Comparison of ENCODE assay signal across 8 mouse cellular contexts in genomic region chr9:15507431-15507875, GRCm38 (mm10). TPM values are rescaled to one million over a fixed set of nuclear protein-coding genes. Genes with fewer than 3 reads are reported as not detected.
DNase-seq lines count a peak whose midpoint lies in the region; ATAC-seq and TF ChIP-seq lines count a peak whose summit lies in the region.
"Had no signal": no experiment of that assay in that cellular context is flagged by ENCODE, and none has a peak within 500 bp of the region (broad histone marks: within the 10 kb centered on the region; RNA-seq: fewer than 3 reads in every experiment).

No protein-coding gene starts in this region.

- WGBS in liver, postnatal 0 days (ENCODE audit: insufficient replicate concordance), result 60% methylated on average over 4 of the region's 4 CpGs
- 66% methylated on average over 4 of the region's 4 CpGs for WGBS in liver, embryonic 12.5 days (ENCODE audit: insufficient replicate concordance)
- WGBS in heart, embryonic 10.5 days, result 57% methylated on average over 4 of the region's 4 CpGs

- 0 out of 2 replicates have a peak overlapping the region, but pooled peaks have one; percentile 16 for H3K27ac ChIP-seq in liver, postnatal 0 days (ENCODE audit: low read depth)
- no peak overlapping the region for H3K27ac ChIP-seq in liver, embryonic 12.5 days
- H3K27ac ChIP-seq in heart, embryonic 10.5 days, result 0 out of 2 replicates have a peak overlapping the region, but pooled peaks have one; percentile 42

- no peak for TF ChIP-seq EP300 in liver, postnatal 0 days (IDR thresholded peaks at IDR 0.05; ENCODE audit: low read depth)

- H3K9ac ChIP-seq in liver, postnatal 0 days (replicated peaks), result no peak overlapping the region
- no peak overlapping the region for H3K9ac ChIP-seq in liver, embryonic 12.5 days

- ATAC-seq in liver, postnatal 0 days, result no peak; the same call in 1 of the 2 replicates
- no peak for ATAC-seq in liver, embryonic 12.5 days

- no peak overlapping the region for H3K4me2 ChIP-seq in liver, postnatal 0 days (ENCODE audit: low read depth, low read length)
- no peak overlapping the region for H3K4me2 ChIP-seq in liver, embryonic 12.5 days

- peaks cover 17% of the 10 kb centered on the region for H3K4me1 ChIP-seq in liver, postnatal 0 days (ENCODE audit: insufficient read depth)
- H3K4me1 ChIP-seq in liver, embryonic 12.5 days, result peaks cover 55% of the 10 kb centered on the region
- peaks cover 67% of the 10 kb centered on the region for H3K4me1 ChIP-seq in heart, embryonic 10.5 days

- no peak overlapping the region for H3K4me3 ChIP-seq in liver, postnatal 0 days (ENCODE audit: low read depth, low read length)
- H3K4me3 ChIP-seq in liver, embryonic 12.5 days, result no peak overlapping the region
- H3K4me3 ChIP-seq in heart, embryonic 10.5 days, result no peak overlapping the region

- intact Hi-C loops in gastrocnemius, postnatal 14 days (cut with DNase I; ENCODE audit: low total_unique reads), result no loop called here

- no peaks in the 10 kb centered on the region for H3K36me3 ChIP-seq in liver, postnatal 0 days (replicated peaks; ENCODE audit: insufficient read depth, low read length)
- peaks cover 4% of the 10 kb centered on the region for H3K36me3 ChIP-seq in liver, embryonic 12.5 days
- no peaks in the 10 kb centered on the region for H3K36me3 ChIP-seq in heart, embryonic 10.5 days

- H3K9me3 ChIP-seq in liver, postnatal 0 days (ENCODE audit: low read length), result no peaks in the 10 kb centered on the region
- H3K9me3 ChIP-seq in liver, embryonic 12.5 days (replicated peaks), result no peaks in the 10 kb centered on the region
- no peaks in the 10 kb centered on the region for H3K9me3 ChIP-seq in heart, embryonic 10.5 days

- H3K27me3 ChIP-seq in liver, postnatal 0 days (ENCODE audit: insufficient read depth, low read length), result no peaks in the 10 kb centered on the region
- H3K27me3 ChIP-seq in liver, embryonic 12.5 days (replicated peaks), result no peaks in the 10 kb centered on the region
- no peaks in the 10 kb centered on the region for H3K27me3 ChIP-seq in heart, embryonic 10.5 days (ENCODE audit: insufficient read depth, poor library complexity, severe bottlenecking)

- TF ChIP-seq CTCF in liver, postnatal 0 days (IDR thresholded peaks at IDR 0.05; ENCODE audit: low read depth), result no peak

- DNase-seq in liver, postnatal 0 days, result no peak
- peak; percentile 71 for DNase-seq in heart, embryonic 10.5 days (ENCODE audit: low spot score)
- DNase-seq in kidney, adult 18-20 months, result peak; percentile 33
- DNase-seq in lung, postnatal 36 days, result peak; percentile 52
- DNase-seq in adipocyte (ENCODE audit: low spot score), result no peak
- DNase-seq in gastrocnemius, postnatal 14 days, result no peak
- DNase-seq: thymus, postnatal 4 days had no signal

RNA-seq across cellular contexts. Expression of gene Smco4, which starts 14.2 kb away (rescaled TPM):
- polyA plus RNA-seq in liver, postnatal 0 days (2015; fragmentation: Nextera tagmentation; extraction: Ambion mirVana), result 0.96 and 1.3 TPM in 2 replicates
- polyA plus RNA-seq in liver, embryonic 12.5 days (2016; fragmentation: Nextera tagmentation; extraction: Ambion mirVana), result 1.1 and 1.6 TPM in 2 replicates
- polyA plus RNA-seq in heart, embryonic 10.5 days (2016; fragmentation: Nextera tagmentation; extraction: Ambion mirVana), result 2.0 and 2.9 TPM in 2 replicates
- 10 to 100 TPM; 12.9 to 16.9 TPM for total RNA-seq in gastrocnemius, postnatal 14 days (2021)

Comparison
In these comparisons a context has a peak if more than half of its experiments do, and no peak if none do; other contexts are left out.
1. DNase-seq: peak in heart, embryonic 10.5 days (single experiment), kidney, adult 18-20 months (single experiment) and lung, postnatal 36 days (single experiment); none in liver, postnatal 0 days (single experiment), adipocyte (single experiment) and gastrocnemius, postnatal 14 days (single experiment).